Mouse (Mus musculus) neural tube, embryonic 12.5 days (tissue): ENCODE results near the gene Grtp1. TPM values are rescaled to one million over a fixed set of nuclear protein-coding genes. Genes with fewer than 3 reads are reported as not detected.

ENCODE experiments used
- ATAC-seq: fragments of 200-750 bp; cut with Nextera tagmentation; 2 replicates; pipeline ENCODE4 v1.8.0; 2017; ENCODE audit warnings: low read depth, mild to moderate bottlenecking, moderate TSS enrichment, moderate library complexity; ENCODE audit not compliant: low FRiP score
- H3K27ac ChIP-seq: fragments of 300-500 bp; sonication (generic); 2 replicates; pipeline ENCODE4 v1.5.1; 2016
- H3K27me3 ChIP-seq: fragments of 300-500 bp; sonication (generic); replicated peaks from 2 replicates; pipeline ENCODE4 v1.6.1; 2016; ENCODE audit warnings: mild to moderate bottlenecking
- H3K36me3 ChIP-seq: fragments of 300-500 bp; sonication (generic); 2 replicates; pipeline ENCODE4 v1.6.1; 2016; ENCODE audit warnings: mild to moderate bottlenecking
- H3K4me1 ChIP-seq: fragments of 300-500 bp; sonication (generic); 2 replicates; pipeline ENCODE4 v1.6.1; 2016
- H3K4me2 ChIP-seq: fragments of 300-500 bp; sonication (generic); replicated peaks from 2 replicates; pipeline ENCODE4 v1.6.1; 2016; ENCODE audit warnings: mild to moderate bottlenecking
- H3K4me3 ChIP-seq: fragments of 300-500 bp; sonication (generic); 2 replicates; pipeline ENCODE4 v1.5.1; 2016
- H3K9ac ChIP-seq: fragments of 300-500 bp; sonication (generic); 2 replicates; pipeline ENCODE4 v1.6.1; 2016; ENCODE audit warnings: mild to moderate bottlenecking
- H3K9me3 ChIP-seq: fragments of 300-500 bp; sonication (generic); 2 replicates; pipeline ENCODE4 v1.6.1; 2016; ENCODE audit warnings: mild to moderate bottlenecking
- WGBS: fragments of 180-500 bp; shearing (Covaris S2); methylation state at CpG from one replicate; pipeline ENCODE4 v1.1.7; 2016; 5-methylcytosine and 5-hydroxymethylcytosine counted together
- polyA plus RNA-seq: library from polyadenylated mRNA; unstranded; fragments of >200 nt; fragmentation: Nextera tagmentation; extraction: Ambion mirVana; gene quantifications from 2 replicates; pipeline ENCODE4 v1.2.1, GENCODE M21; 2016

The Grtp1 gene
- polyA plus RNA-seq, 1 experiment from 2014 or later, result 11.3 TPM

- H3K4me3 ChIP-seq, result no peak overlapping the region
- no peak overlapping the region for H3K9ac ChIP-seq
- no peaks in the 10 kb centered on the region for H3K9me3 ChIP-seq
- 59% methylated on average over 3 of the region's 3 CpGs for WGBS
- ATAC-seq, result no peak
- no peaks in the 10 kb centered on the region for H3K36me3 ChIP-seq
- H3K27me3 ChIP-seq, result peaks cover 40% of the 10 kb centered on the region
- no peak overlapping the region for H3K4me2 ChIP-seq
- H3K27ac ChIP-seq, result no peak overlapping the region
- peaks cover 9% of the 10 kb centered on the region for H3K4me1 ChIP-seq
Measured at GRCm38 (mm10) chr8:13202041-13202440, 1.6 kb upstream of the Grtp1 start.

- no peak overlapping the region for H3K9ac ChIP-seq
- 2% methylated on average over 18 of the region's 18 CpGs for WGBS
- no peak overlapping the region for H3K27ac ChIP-seq
- H3K4me3 ChIP-seq, result peak overlapping the region; percentile 81
- peaks cover 40% of the 10 kb centered on the region for H3K27me3 ChIP-seq
- no peaks in the 10 kb centered on the region for H3K9me3 ChIP-seq
- H3K4me2 ChIP-seq, result peak overlapping the region; percentile 94
- H3K4me1 ChIP-seq, result peaks cover 9% of the 10 kb centered on the region
- no peak for ATAC-seq
- no peaks in the 10 kb centered on the region for H3K36me3 ChIP-seq
Measured at GRCm38 (mm10) chr8:13201013-13201334, 554 bp upstream of the Grtp1 start.

- Histone ChIP-seq H3K36me3 (no peaks in the 10 kb centered on the region), H3K4me2 (peak overlapping the region; percentile 94), H3K4me3 (peak overlapping the region; percentile 81), H3K27me3 (peaks cover 40% of the 10 kb centered on the region), H3K27ac (no peak overlapping the region), H3K9me3 (no peaks in the 10 kb centered on the region), H3K4me1 (peaks cover 9% of the 10 kb centered on the region), H3K9ac (peak overlapping the region; percentile 69)
- WGBS, result 23% methylated on average over 14 of the region's 14 CpGs
- ATAC-seq, result no peak
Measured at GRCm38 (mm10) chr8:13199385-13200061, 897 bp downstream of the Grtp1 start.

GRCm38 (mm10) chr8:13197493-13197892, 2.9 kb downstream of the Grtp1 start:
- Histone ChIP-seq H3K4me2 (no peak overlapping the region), H3K36me3 (no peaks in the 10 kb centered on the region), H3K4me1 (peaks cover 9% of the 10 kb centered on the region), H3K9me3 (no peaks in the 10 kb centered on the region), H3K4me3 (no peak overlapping the region), H3K27ac (no peak overlapping the region), H3K9ac (no peak overlapping the region), H3K27me3 (peaks cover 29% of the 10 kb centered on the region)
- no peak for ATAC-seq
- WGBS, result 87% methylated on average over 5 of the region's 5 CpGs

- no peak for ATAC-seq
- WGBS, result 52% methylated on average over 10 of the region's 10 CpGs
- Histone ChIP-seq H3K9me3 (no peaks in the 10 kb centered on the region), H3K36me3 (no peaks in the 10 kb centered on the region), H3K4me3 (no peak overlapping the region), H3K27ac (no peak overlapping the region), H3K4me1 (peaks cover 4% of the 10 kb centered on the region), H3K4me2 (no peak overlapping the region), H3K27me3 (peaks cover 5% of the 10 kb centered on the region; the same call in 1 of the 2 replicates), H3K9ac (no peak overlapping the region)
Measured at GRCm38 (mm10) chr8:13194818-13195217, 5.6 kb downstream of the Grtp1 start.

GRCm38 (mm10) chr8:13190235-13190634, 10.2 kb downstream of the Grtp1 start:
- Histone ChIP-seq H3K9ac (no peak overlapping the region), H3K27me3 (no peaks in the 10 kb centered on the region), H3K36me3 (no peaks in the 10 kb centered on the region; the same call in 1 of the 2 replicates), H3K4me3 (no peak overlapping the region), H3K4me1 (no peaks in the 10 kb centered on the region), H3K4me2 (no peak overlapping the region), H3K27ac (no peak overlapping the region), H3K9me3 (no peaks in the 10 kb centered on the region)
- WGBS, result 93% methylated on average over 8 of the region's 8 CpGs
- no peak for ATAC-seq

GRCm38 (mm10) chr8:13188857-13189256, 11.6 kb downstream of the Grtp1 start:
- Histone ChIP-seq H3K27me3 (no peaks in the 10 kb centered on the region), H3K27ac (no peak overlapping the region), H3K36me3 (no peaks in the 10 kb centered on the region; the same call in 1 of the 2 replicates), H3K4me2 (no peak overlapping the region), H3K4me1 (no peaks in the 10 kb centered on the region), H3K9me3 (no peaks in the 10 kb centered on the region), H3K4me3 (no peak overlapping the region), H3K9ac (no peak overlapping the region)
- WGBS, result 95% methylated on average over 1 of the region's 1 CpGs
- ATAC-seq, result no peak

- ATAC-seq, result no peak
- no peaks in the 10 kb centered on the region for H3K9me3 ChIP-seq
- no peaks in the 10 kb centered on the region for H3K4me1 ChIP-seq
- no peaks in the 10 kb centered on the region; the same call in 1 of the 2 replicates for H3K36me3 ChIP-seq
- WGBS, result 92% methylated on average over 13 of the region's 13 CpGs
- H3K27me3 ChIP-seq, result no peaks in the 10 kb centered on the region
- no peak overlapping the region for H3K27ac ChIP-seq
- no peak overlapping the region for H3K9ac ChIP-seq
- no peak overlapping the region for H3K4me3 ChIP-seq
- H3K4me2 ChIP-seq, result no peak overlapping the region
Measured at GRCm38 (mm10) chr8:13188052-13188555, 12.3 kb downstream of the Grtp1 start.

GRCm38 (mm10) chr8:13187638-13188037, 12.8 kb downstream of the Grtp1 start:
- no peak overlapping the region for H3K4me2 ChIP-seq
- ATAC-seq, result no peak
- H3K27me3 ChIP-seq, result no peaks in the 10 kb centered on the region
- H3K9me3 ChIP-seq, result no peaks in the 10 kb centered on the region
- no peak overlapping the region for H3K9ac ChIP-seq
- 64% methylated on average over 7 of the region's 7 CpGs for WGBS
- no peaks in the 10 kb centered on the region; the same call in 1 of the 2 replicates for H3K36me3 ChIP-seq
- no peak overlapping the region for H3K27ac ChIP-seq
- H3K4me1 ChIP-seq, result no peaks in the 10 kb centered on the region
- no peak overlapping the region for H3K4me3 ChIP-seq

- Histone ChIP-seq H3K9me3 (no peaks in the 10 kb centered on the region), H3K4me1 (no peaks in the 10 kb centered on the region), H3K36me3 (no peaks in the 10 kb centered on the region; the same call in 1 of the 2 replicates), H3K4me2 (no peak overlapping the region), H3K27me3 (no peaks in the 10 kb centered on the region), H3K27ac (no peak overlapping the region), H3K4me3 (no peak overlapping the region), H3K9ac (no peak overlapping the region)
- WGBS, result 86% methylated on average over 9 of the region's 9 CpGs
- no peak for ATAC-seq
Measured at GRCm38 (mm10) chr8:13187229-13187628, 13.2 kb downstream of the Grtp1 start.

- no peak overlapping the region for H3K9ac ChIP-seq
- H3K4me2 ChIP-seq, result no peak overlapping the region
- no peaks in the 10 kb centered on the region; the same call in 1 of the 2 replicates for H3K36me3 ChIP-seq
- no peak overlapping the region for H3K4me3 ChIP-seq
- H3K4me1 ChIP-seq, result no peaks in the 10 kb centered on the region
- H3K27me3 ChIP-seq, result no peaks in the 10 kb centered on the region
- ATAC-seq, result no peak
- H3K27ac ChIP-seq, result no peak overlapping the region
- no peaks in the 10 kb centered on the region for H3K9me3 ChIP-seq
- WGBS, result 85% methylated on average over 8 of the region's 8 CpGs
Measured at GRCm38 (mm10) chr8:13186819-13187218, 13.6 kb downstream of the Grtp1 start.

- WGBS, result 61% methylated on average over 2 of the region's 2 CpGs
- H3K36me3 ChIP-seq, result peaks cover 16% of the 10 kb centered on the region
- no peaks in the 10 kb centered on the region for H3K4me1 ChIP-seq
- no peak overlapping the region for H3K9ac ChIP-seq
- H3K9me3 ChIP-seq, result no peaks in the 10 kb centered on the region
- no peak overlapping the region for H3K4me2 ChIP-seq
- no peak overlapping the region for H3K4me3 ChIP-seq
- no peak for ATAC-seq
- no peak overlapping the region for H3K27ac ChIP-seq
- H3K27me3 ChIP-seq, result no peaks in the 10 kb centered on the region
Measured at GRCm38 (mm10) chr8:13181691-13181976, 18.8 kb downstream of the Grtp1 start.
